Mouse (Mus musculus) left cerebral cortex, adult 9 months (tissue): ENCODE measurements at regions not wholly inside any gene's neighbourhood (a gene's known extent, or its start where the extent isn't known, plus 50 kb on each side); places are given as distances from the start of the nearest gene placed in this dataset.
"Not testable (repeated sequence)": the region's sequence is repeated elsewhere in the genome, so short reads cannot be mapped to it uniquely, and the experiment has no call there.

Experiments used
- DNase-seq, 2 experiments: peaks; one replicate each; pipeline ENCODE4 v3.0.0; 2022; ENCODE audit warnings: low spot score in 2 of 2

GRCm38 (mm10) chr11:113129192-113129591, 347.2 kb downstream of the Sox9 start:
- DNase-seq: no peak

DNA sequence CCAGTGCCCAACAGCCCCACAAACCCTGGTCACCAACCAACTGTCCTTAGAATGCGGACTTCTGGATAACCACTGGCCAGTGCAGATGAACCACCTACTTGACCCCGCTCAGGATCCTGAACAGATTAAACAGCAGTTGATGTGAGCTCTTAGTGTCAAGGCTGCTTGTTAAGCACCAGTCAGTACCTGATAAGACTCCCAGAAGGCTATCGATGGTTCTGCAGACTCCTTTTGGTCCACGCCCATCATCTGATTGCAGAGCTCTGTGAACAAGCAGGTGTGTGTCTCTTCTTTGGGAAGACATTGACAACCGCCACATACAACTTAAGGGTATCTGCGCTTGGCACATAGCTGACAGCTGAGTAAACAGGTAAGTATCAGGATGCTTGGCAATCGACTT, 348.0 kb downstream of the Sox9 start:
- no peak for DNase-seq

DNA sequence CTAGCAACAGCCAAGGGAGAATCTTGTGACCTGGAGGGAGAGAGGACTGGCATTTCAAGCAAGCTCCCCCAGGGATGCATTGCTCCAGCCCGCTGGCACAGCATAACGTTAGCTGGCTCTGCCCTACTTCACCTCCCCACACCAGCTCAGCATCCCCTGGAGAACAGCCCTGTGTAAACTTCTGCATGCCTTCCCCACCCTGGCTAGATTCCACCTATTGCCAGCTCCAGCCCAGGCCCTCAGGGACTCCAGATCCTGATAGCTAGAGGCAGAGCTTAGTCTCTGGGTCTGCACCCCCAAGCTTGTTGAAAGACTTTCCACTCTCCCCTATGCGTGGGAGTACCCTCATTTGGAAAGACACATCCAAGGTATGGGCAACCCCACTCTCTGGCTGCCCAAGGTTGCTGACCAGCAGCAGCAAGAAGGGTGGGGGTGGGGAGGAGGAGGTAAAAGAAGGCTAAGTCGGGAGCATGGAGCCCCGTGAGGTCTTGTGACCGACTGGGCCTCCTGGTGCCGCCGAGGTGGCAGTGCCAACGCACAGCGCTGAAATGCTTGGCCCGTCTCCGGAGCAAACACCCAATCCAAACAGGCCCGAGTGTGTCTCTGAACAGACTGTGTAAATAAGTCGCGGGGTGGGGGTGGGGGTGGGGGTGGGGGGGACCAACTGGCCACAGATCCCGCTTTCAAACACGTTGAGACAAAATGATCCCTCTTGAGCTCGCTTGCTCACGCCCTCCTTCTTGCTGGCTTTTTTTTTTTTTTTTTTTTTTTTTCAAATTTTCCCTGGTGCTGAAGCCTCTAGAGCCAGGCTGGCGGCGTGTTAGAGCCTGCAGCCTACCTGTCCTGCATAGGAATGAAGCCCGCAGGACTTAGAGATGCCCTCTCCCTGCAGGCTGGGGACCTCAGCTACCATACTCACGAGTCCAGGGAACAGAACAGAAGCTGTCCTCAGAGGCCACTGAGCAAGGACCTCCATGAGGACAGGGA, 350.3 kb downstream of the Sox9 start:
- peak in 1 of 2 experiments; percentile 36 for DNase-seq

- no peak for DNase-seq
Observed at GRCm38 (mm10) chr11:113133407-113133806, 351.4 kb downstream of the Sox9 start.

GRCm38 (mm10) chr11:113135261-113135660, 353.2 kb downstream of the Sox9 start:
- DNase-seq: no peak

- DNase-seq: no peak
Observed at GRCm38 (mm10) chr11:113138462-113138861, 356.4 kb downstream of the Sox9 start.

DNA sequence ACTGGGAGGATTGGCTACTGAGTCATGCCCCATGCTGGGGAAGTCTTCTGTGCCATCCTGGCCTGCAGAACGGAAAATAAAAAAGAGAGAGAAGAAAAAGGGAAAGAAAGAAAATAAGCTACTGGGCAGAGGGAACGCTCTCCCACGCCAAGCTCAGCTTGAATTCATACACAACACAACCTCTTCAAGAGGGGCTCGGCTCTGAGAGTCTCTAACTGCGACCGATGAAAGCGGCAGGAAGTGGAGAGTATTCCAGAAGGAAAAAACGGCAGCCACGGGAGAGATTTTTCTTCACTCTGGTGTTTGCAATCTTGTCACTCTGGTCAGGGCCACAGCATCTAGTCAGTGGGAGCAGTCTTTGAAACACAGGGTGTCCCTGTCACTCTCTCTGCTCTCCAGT, 358.6 kb downstream of the Sox9 start:
- DNase-seq: no peak

GRCm38 (mm10) chr11:113142816-113143215, 360.8 kb downstream of the Sox9 start:
- no peak for DNase-seq

DNA sequence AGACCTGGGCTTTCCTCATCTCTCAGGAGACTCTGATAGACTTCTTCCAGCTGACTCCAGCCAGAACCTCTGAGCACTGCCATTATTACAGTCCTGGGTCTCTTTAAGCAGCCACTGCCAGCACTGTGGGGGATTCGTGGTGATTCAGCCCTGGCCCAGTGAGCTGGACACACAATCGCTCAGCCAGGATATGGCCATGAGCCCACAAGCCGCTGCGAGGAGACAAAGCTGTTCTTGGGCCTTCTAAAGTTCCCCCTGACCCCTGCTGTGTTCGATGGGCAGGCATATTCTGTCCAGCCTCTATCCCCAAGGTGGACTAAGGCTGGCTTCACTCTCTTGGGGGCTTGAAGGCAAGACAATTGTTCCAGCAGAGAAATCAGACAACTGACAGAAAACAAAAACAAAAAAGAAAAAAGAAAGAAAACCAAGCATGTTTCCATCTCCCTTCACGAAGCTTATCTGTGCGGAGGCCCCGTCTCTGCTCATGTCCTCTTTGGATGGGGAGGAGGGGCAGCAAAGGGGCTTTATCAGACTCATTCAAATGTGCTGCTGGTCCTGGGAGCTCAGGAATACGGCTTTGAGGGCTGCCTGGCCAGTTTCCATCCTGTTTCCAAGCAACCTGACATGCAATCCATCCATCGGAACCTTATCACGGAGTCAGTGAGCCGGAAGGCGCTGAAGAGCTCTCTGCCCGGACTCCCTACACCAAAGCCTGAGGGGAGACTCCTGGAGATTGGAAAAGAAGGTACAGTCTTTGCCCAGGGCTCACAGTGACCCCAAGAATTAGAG, 362.0 kb downstream of the Sox9 start:
- DNase-seq: peak in 1 of 2 experiments; percentile 34

DNA sequence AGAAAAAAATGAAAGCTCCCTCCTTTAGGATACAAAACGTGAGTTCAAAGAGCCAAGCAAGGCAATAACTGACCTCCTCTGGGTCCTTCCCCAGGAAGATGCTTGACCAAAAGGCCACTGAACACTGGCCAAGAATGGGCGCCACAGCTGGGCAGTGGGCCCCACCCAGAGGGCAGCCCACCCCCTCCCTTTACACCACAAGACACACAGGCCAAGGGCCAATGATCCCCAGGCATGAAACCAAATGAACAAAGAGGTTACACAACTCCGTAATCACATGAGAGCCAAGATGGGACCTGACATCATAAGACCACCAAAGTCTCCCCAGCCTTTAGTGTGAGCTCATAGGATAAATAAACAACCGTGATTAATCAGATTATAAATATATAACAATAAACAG, 363.7 kb downstream of the Sox9 start:
- DNase-seq: no peak

DNA sequence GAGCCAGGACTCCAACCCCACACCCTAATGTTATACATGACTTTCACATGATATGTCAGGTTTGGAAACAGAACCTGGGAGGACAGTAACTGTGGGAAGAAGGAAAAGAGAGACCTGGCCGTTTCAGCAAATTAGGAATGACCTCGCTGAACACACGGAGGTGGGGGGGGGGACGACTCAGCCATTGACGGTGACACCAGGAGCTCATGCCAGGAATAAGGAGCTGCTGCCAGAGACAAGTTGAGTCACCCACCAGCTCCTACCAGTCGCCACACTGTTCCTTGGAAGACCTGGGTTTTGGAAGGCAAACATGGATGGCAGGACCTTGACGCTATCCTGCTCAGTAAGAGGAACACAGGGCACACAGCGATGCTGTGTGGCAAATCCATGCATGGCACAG, 364.7 kb downstream of the Sox9 start:
- no peak for DNase-seq

- DNase-seq: no peak
Observed at GRCm38 (mm10) chr11:113147535-113148197, 365.6 kb downstream of the Sox9 start.

DNA sequence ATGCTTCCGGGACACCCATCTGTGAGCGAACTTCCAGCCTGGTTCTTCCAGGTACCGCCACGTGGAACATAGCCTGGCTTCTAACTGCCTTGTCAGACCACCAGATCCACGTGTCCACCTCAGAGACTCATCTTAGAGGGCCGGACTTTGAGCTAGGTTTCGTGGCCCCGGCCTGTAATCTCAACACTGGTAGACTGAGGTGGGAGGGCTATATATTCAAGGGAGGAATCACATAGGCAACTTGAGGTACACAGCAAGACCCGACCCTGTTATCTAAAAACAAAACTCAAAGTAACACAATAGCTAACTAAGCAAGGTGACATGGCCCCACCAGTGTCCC, 366.1 kb downstream of the Sox9 start:
- no peak for DNase-seq

GRCm38 (mm10) chr11:113155515-113155914, 373.5 kb downstream of the Sox9 start:
- DNase-seq: no peak

GRCm38 (mm10) chr11:113163941-113164340, 381.9 kb downstream of the Sox9 start:
- no peak for DNase-seq

GRCm38 (mm10) chr11:113164510-113164909, 382.5 kb downstream of the Sox9 start:
- DNase-seq: no peak

- peak in 1 of 2 experiments; percentile 76 for DNase-seq
Observed at GRCm38 (mm10) chr11:113165069-113165795, 383.2 kb downstream of the Sox9 start.

- DNase-seq: no peak
Observed at GRCm38 (mm10) chr11:113166517-113166916, 384.5 kb downstream of the Sox9 start.

DNA sequence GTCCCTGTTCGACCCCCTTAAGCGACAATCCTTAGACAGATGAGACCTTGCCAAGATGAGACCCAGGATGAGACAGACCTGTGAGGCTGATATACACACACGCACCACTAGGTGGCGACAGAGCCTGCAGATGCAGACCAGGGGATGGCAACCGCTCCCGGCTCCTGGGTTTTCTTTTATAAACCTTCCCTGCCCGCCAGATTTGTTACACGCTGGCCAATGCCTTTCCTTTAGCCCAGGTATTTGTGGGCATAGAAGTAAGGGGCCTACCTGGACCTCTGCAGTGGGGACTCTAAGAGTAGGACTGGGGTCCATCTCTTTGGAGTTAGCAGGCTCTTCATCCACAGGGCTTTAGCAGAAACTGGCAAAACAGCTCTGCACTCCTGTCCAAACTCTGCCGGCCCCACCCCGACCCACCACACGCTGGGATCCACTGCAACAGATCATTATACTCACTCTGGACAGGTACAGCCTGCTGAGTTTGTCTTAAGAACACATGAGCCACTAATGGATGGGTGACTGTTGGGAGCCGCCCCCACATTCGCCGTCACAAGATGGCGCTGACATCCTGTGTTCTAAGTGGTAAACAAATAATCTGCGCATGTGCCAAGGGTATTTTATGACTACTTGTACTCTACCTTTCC, 390.6 kb downstream of the Sox9 start:
- DNase-seq: peak in 1 of 2 experiments; percentile 81

- DNase-seq: not testable (repeated sequence)
Observed at GRCm38 (mm10) chr11:113173317-113173716, 391.3 kb downstream of the Sox9 start.

GRCm38 (mm10) chr11:113174011-113174507, 392.0 kb downstream of the Sox9 start:
- no peak for DNase-seq
